Mouse (Mus musculus): Measurements from ENCODE around the gene Hist2h3b. TPM values are rescaled to one million over a fixed set of nuclear protein-coding genes. Genes with fewer than 3 reads are reported as not detected.

Gene Hist2h3b
- polyA plus RNA-seq, 1 experiment from 2014 or later, result 61.9 TPM

GRCm38 (mm10) chr3:96226695-96227648 is 41.5 kb upstream of the Hist2h3b start:
- Histone ChIP-seq H3K36me3 (ENCODE audit: control insufficient read depth, insufficient read depth, low read length) (no peaks in the 10 kb centered on the region), H3K9me3 (ENCODE audit: control insufficient read depth, low read length) (no peaks in the 10 kb centered on the region), H3K27ac (ENCODE audit: low read depth, low read length) (no peak overlapping the region), H3K4me3 (ENCODE audit: low read depth, low read length) (no peak overlapping the region), H3K4me1 (replicated peaks; ENCODE audit: control insufficient read depth, insufficient read depth, low read length) (peaks cover under 1% of the 10 kb centered on the region; the same call in 1 of the 2 replicates), H3K27me3 (ENCODE audit: control insufficient read depth, insufficient read depth, low read length) (no peaks in the 10 kb centered on the region), H3K9ac (ENCODE audit: low read depth, low read length) (no peak overlapping the region), H3K4me2 (replicated peaks; ENCODE audit: low read depth, low read length) (no peak overlapping the region)
- ATAC-seq (ENCODE audit: low FRiP score) (no peak), DNase-seq (ENCODE audit: low spot score) (no peak)
- 74% methylated on average over 8 of the region's 8 CpGs for WGBS

GRCm38 (mm10) chr3:96228828-96229227 is 39.6 kb upstream of the Hist2h3b start:
- WGBS, result 73% methylated on average over 2 of the region's 2 CpGs
- no peak for DNase-seq (ENCODE audit: low spot score)

GRCm38 (mm10) chr3:96230404-96230803 is 38.0 kb upstream of the Hist2h3b start:
- Histone ChIP-seq H3K4me1 (replicated peaks; ENCODE audit: control insufficient read depth, insufficient read depth, low read length) (no peaks in the 10 kb centered on the region; the same call in 1 of the 2 replicates), H3K36me3 (ENCODE audit: control insufficient read depth, insufficient read depth, low read length) (no peaks in the 10 kb centered on the region), H3K27ac (ENCODE audit: low read depth, low read length) (no peak overlapping the region), H3K27me3 (ENCODE audit: control insufficient read depth, insufficient read depth, low read length) (no peaks in the 10 kb centered on the region), H3K4me2 (replicated peaks; ENCODE audit: low read depth, low read length) (no peak overlapping the region), H3K9ac (ENCODE audit: low read depth, low read length) (no peak overlapping the region), H3K9me3 (ENCODE audit: control insufficient read depth, low read length) (no peaks in the 10 kb centered on the region), H3K4me3 (ENCODE audit: low read depth, low read length) (no peak overlapping the region)
- no peak for DNase-seq (ENCODE audit: low spot score)
- no peak for ATAC-seq (ENCODE audit: low FRiP score)
- WGBS, result 81% methylated on average over 2 of the region's 2 CpGs

More at GRCm38 (mm10) chr3:96228828-96229227, 39.6 kb upstream of the Hist2h3b start:
- Histone ChIP-seq H3K27ac (ENCODE audit: low read depth, low read length) (no peak overlapping the region), H3K4me2 (replicated peaks; ENCODE audit: low read depth, low read length) (no peak overlapping the region), H3K36me3 (ENCODE audit: control insufficient read depth, insufficient read depth, low read length) (no peaks in the 10 kb centered on the region), H3K9me3 (ENCODE audit: control insufficient read depth, low read length) (no peaks in the 10 kb centered on the region), H3K27me3 (ENCODE audit: control insufficient read depth, insufficient read depth, low read length) (no peaks in the 10 kb centered on the region), H3K9ac (ENCODE audit: low read depth, low read length) (no peak overlapping the region), H3K4me1 (replicated peaks; ENCODE audit: control insufficient read depth, insufficient read depth, low read length) (no peaks in the 10 kb centered on the region; the same call in 1 of the 2 replicates), H3K4me3 (ENCODE audit: low read depth, low read length) (no peak overlapping the region)
- no peak for ATAC-seq (ENCODE audit: low FRiP score)

- Histone ChIP-seq H3K9me3 (ENCODE audit: control insufficient read depth, low read length) (no peaks in the 10 kb centered on the region), H3K4me2 (replicated peaks; ENCODE audit: low read depth, low read length) (no peak overlapping the region), H3K36me3 (ENCODE audit: control insufficient read depth, insufficient read depth, low read length) (no peaks in the 10 kb centered on the region), H3K9ac (ENCODE audit: low read depth, low read length) (no peak overlapping the region), H3K4me1 (replicated peaks; ENCODE audit: control insufficient read depth, insufficient read depth, low read length) (no peaks in the 10 kb centered on the region), H3K27ac (ENCODE audit: low read depth, low read length) (no peak overlapping the region), H3K27me3 (ENCODE audit: control insufficient read depth, insufficient read depth, low read length) (no peaks in the 10 kb centered on the region), H3K4me3 (ENCODE audit: low read depth, low read length) (no peak overlapping the region)
- ATAC-seq (ENCODE audit: low FRiP score), result no peak
- WGBS, result 72% methylated on average over 4 of the region's 4 CpGs
- no peak for DNase-seq (ENCODE audit: low spot score)
These were observed 37.3 kb upstream of the Hist2h3b start for GRCm38 (mm10) chr3:96230910-96231757.

GRCm38 (mm10) chr3:96231758-96232120 is 36.7 kb upstream of the Hist2h3b start:
- Histone ChIP-seq H3K4me1 (replicated peaks; ENCODE audit: control insufficient read depth, insufficient read depth, low read length) (no peaks in the 10 kb centered on the region), H3K4me3 (ENCODE audit: low read depth, low read length) (no peak overlapping the region), H3K4me2 (replicated peaks; ENCODE audit: low read depth, low read length) (no peak overlapping the region), H3K9me3 (ENCODE audit: control insufficient read depth, low read length) (no peaks in the 10 kb centered on the region), H3K9ac (ENCODE audit: low read depth, low read length) (no peak overlapping the region), H3K27ac (ENCODE audit: low read depth, low read length) (no peak overlapping the region), H3K36me3 (ENCODE audit: control insufficient read depth, insufficient read depth, low read length) (no peaks in the 10 kb centered on the region), H3K27me3 (ENCODE audit: control insufficient read depth, insufficient read depth, low read length) (no peaks in the 10 kb centered on the region)
- no peak for DNase-seq (ENCODE audit: low spot score)
- WGBS, result 59% methylated on average over 2 of the region's 2 CpGs
- ATAC-seq (ENCODE audit: low FRiP score), result no peak

GRCm38 (mm10) chr3:96234914-96235313 is 33.5 kb upstream of the Hist2h3b start:
- Histone ChIP-seq H3K9ac (ENCODE audit: low read depth, low read length) (no peak overlapping the region), H3K4me3 (ENCODE audit: low read depth, low read length) (no peak overlapping the region), H3K4me1 (replicated peaks; ENCODE audit: control insufficient read depth, insufficient read depth, low read length) (peaks cover 3% of the 10 kb centered on the region; the same call in 1 of the 2 replicates), H3K27ac (ENCODE audit: low read depth, low read length) (no peak overlapping the region), H3K9me3 (ENCODE audit: control insufficient read depth, low read length) (no peaks in the 10 kb centered on the region), H3K27me3 (ENCODE audit: control insufficient read depth, insufficient read depth, low read length) (no peaks in the 10 kb centered on the region), H3K4me2 (replicated peaks; ENCODE audit: low read depth, low read length) (no peak overlapping the region), H3K36me3 (ENCODE audit: control insufficient read depth, insufficient read depth, low read length) (no peaks in the 10 kb centered on the region)
- 91% methylated on average over 2 of the region's 2 CpGs for WGBS
- no peak for ATAC-seq (ENCODE audit: low FRiP score)
- no peak for DNase-seq (ENCODE audit: low spot score)

DNA sequence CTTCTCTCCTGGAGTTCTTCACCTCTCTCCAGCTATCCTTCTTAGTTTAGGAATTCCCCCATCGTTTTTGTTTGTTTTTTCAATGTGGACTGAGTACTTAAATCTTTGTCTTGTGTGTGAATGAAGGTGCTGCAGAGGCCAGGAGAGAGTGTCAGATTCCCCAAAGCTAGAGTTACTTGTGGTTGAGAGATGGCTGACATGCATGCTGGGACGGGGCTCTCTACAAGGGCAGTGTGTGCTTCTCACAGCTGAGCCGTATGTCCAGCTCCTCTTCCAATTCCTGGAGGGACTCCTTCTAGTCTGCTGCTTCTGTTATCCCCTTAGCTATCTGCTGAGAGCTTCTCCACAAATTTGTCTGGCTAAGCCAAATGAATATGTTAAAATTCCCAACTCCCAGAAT is 32.6 kb upstream of the Hist2h3b start:
- no peak overlapping the region for H3K9ac ChIP-seq (ENCODE audit: low read depth, low read length)
- H3K9me3 ChIP-seq (ENCODE audit: control insufficient read depth, low read length), result no peaks in the 10 kb centered on the region
- WGBS, result 58% methylated on average over 3 of the region's 3 CpGs
- no peak overlapping the region for H3K27ac ChIP-seq (ENCODE audit: low read depth, low read length)
- no peaks in the 10 kb centered on the region for H3K36me3 ChIP-seq (ENCODE audit: control insufficient read depth, insufficient read depth, low read length)
- no peak for ATAC-seq (ENCODE audit: low FRiP score)
- H3K4me3 ChIP-seq (ENCODE audit: low read depth, low read length), result no peak overlapping the region
- no peak overlapping the region for H3K4me2 ChIP-seq (replicated peaks; ENCODE audit: low read depth, low read length)
- H3K27me3 ChIP-seq (ENCODE audit: control insufficient read depth, insufficient read depth, low read length), result no peaks in the 10 kb centered on the region
- DNase-seq (ENCODE audit: low spot score), result no peak
- peaks cover 3% of the 10 kb centered on the region; the same call in 1 of the 2 replicates for H3K4me1 ChIP-seq (replicated peaks; ENCODE audit: control insufficient read depth, insufficient read depth, low read length)

DNA sequence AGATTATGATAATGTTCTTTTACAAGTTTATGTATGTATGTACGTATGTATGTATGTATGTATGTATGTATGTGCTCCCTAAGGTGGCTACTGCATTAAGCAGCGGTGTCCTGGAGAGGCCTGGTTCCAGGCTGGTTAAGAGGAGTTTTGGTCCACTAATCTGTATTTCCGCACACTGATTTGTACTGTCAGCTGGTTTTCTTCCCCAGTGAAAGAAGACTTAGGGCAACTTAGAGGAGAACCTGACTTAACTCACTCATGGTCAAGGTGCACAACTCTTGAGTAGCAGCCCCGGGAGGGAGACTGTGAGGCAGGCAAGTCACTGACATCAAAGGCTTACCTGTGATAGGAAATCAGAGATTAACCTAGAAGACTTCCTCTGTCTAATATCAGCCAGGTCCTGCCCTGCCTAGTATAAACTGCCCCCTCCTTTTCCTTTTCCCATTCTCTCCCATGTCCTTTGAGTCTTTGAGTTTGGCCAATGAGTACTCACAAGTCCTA is 31.6 kb upstream of the Hist2h3b start:
- ATAC-seq (ENCODE audit: low FRiP score) (no peak), DNase-seq (ENCODE audit: low spot score) (peak; percentile 23)
- Histone ChIP-seq H3K4me1 (replicated peaks; ENCODE audit: control insufficient read depth, insufficient read depth, low read length) (peaks cover 3% of the 10 kb centered on the region; the same call in 1 of the 2 replicates), H3K4me3 (ENCODE audit: low read depth, low read length) (peak overlapping the region; percentile 16), H3K27ac (ENCODE audit: low read depth, low read length) (0 out of 2 replicates have a peak overlapping the region, but pooled peaks have one; percentile 30), H3K9ac (ENCODE audit: low read depth, low read length) (peak overlapping the region; percentile 72; the same call in 1 of the 2 replicates), H3K4me2 (replicated peaks; ENCODE audit: low read depth, low read length) (peak overlapping the region; percentile 49), H3K27me3 (ENCODE audit: control insufficient read depth, insufficient read depth, low read length) (no peaks in the 10 kb centered on the region), H3K36me3 (ENCODE audit: control insufficient read depth, insufficient read depth, low read length) (no peaks in the 10 kb centered on the region), H3K9me3 (ENCODE audit: control insufficient read depth, low read length) (no peaks in the 10 kb centered on the region)
- 94% methylated on average over 4 of the region's 4 CpGs for WGBS

Measured in hindbrain, embryonic 11.5 days (tissue).